Mouse (Mus musculus) c-Kit-positive CD71-positive TER-119-positive erythroid progenitor cells, embryonic 14.5 days (primary cell): ENCODE measurements at regions not wholly inside any gene's neighbourhood (a gene's known extent, or its start where the extent isn't known, plus 50 kb on each side); places are given as distances from the start of the nearest gene placed in this dataset.
"Not testable (repeated sequence)": the region's sequence is repeated elsewhere in the genome, so short reads cannot be mapped to it uniquely, and the experiment has no call there.

Experiments used
- DNase-seq: peaks from one replicate; pipeline ENCODE4 v3.0.0-alpha.2; 2013; ENCODE audit warnings: low spot score

GRCm38 (mm10) chr1:152241026-152241425 lies 145.5 kb downstream of the Tsen15 start:
- DNase-seq = no peak

- no peak for DNase-seq
Measured at GRCm38 (mm10) chr1:152239376-152239775, 147.1 kb downstream of the Tsen15 start.

GRCm38 (mm10) chr1:152235212-152235792 lies 145.4 kb upstream of the 1700025G04Rik start:
- no peak for DNase-seq

GRCm38 (mm10) chr1:152234716-152235115 lies 144.8 kb upstream of the 1700025G04Rik start:
- DNase-seq = no peak

GRCm38 (mm10) chr1:152231717-152232202 lies 141.8 kb upstream of the 1700025G04Rik start:
- DNase-seq = no peak

- no peak for DNase-seq
Measured at GRCm38 (mm10) chr1:152229709-152230108, 139.8 kb upstream of the 1700025G04Rik start.

GRCm38 (mm10) chr1:152226049-152226448 lies 136.1 kb upstream of the 1700025G04Rik start:
- no peak for DNase-seq

- no peak for DNase-seq
Measured at GRCm38 (mm10) chr1:152223666-152224065, 133.7 kb upstream of the 1700025G04Rik start.

- no peak for DNase-seq
Measured at GRCm38 (mm10) chr1:152220804-152221565, 131.1 kb upstream of the 1700025G04Rik start.

GRCm38 (mm10) chr1:152219752-152220151 lies 129.8 kb upstream of the 1700025G04Rik start:
- not testable (repeated sequence) for DNase-seq

- no peak for DNase-seq
Measured at GRCm38 (mm10) chr1:152217404-152217803, 127.5 kb upstream of the 1700025G04Rik start.

GRCm38 (mm10) chr1:152214376-152214775 lies 124.5 kb upstream of the 1700025G04Rik start:
- DNase-seq = no peak

- no peak for DNase-seq
Measured at GRCm38 (mm10) chr1:152203187-152203586, 113.3 kb upstream of the 1700025G04Rik start.

- DNase-seq = no peak
Measured at GRCm38 (mm10) chr1:152188700-152189099, 98.8 kb upstream of the 1700025G04Rik start.

- DNase-seq = no peak
Measured at GRCm38 (mm10) chr1:152184956-152185355, 95.0 kb upstream of the 1700025G04Rik start.

- DNase-seq = no peak
Measured at GRCm38 (mm10) chr1:152176267-152176970, 86.5 kb upstream of the 1700025G04Rik start.

GRCm38 (mm10) chr1:152175691-152176090 lies 85.8 kb upstream of the 1700025G04Rik start:
- DNase-seq = no peak

GRCm38 (mm10) chr1:152174464-152174863 lies 84.5 kb upstream of the 1700025G04Rik start:
- no peak for DNase-seq

GRCm38 (mm10) chr1:152171034-152171790 lies 81.3 kb upstream of the 1700025G04Rik start:
- no peak for DNase-seq

- DNase-seq = no peak
Measured at GRCm38 (mm10) chr1:152170583-152170982, 80.7 kb upstream of the 1700025G04Rik start.

- no peak for DNase-seq
Measured at GRCm38 (mm10) chr1:152169508-152169907, 79.6 kb upstream of the 1700025G04Rik start.

- no peak for DNase-seq
Measured at GRCm38 (mm10) chr1:152168284-152168683, 78.4 kb upstream of the 1700025G04Rik start.
